Mouse (Mus musculus): ENCODE measurements at regions not wholly inside any gene's neighbourhood (a gene's known extent, or its start where the extent isn't known, plus 50 kb on each side); places are given as distances from the start of the nearest gene placed in this dataset.

DNA sequence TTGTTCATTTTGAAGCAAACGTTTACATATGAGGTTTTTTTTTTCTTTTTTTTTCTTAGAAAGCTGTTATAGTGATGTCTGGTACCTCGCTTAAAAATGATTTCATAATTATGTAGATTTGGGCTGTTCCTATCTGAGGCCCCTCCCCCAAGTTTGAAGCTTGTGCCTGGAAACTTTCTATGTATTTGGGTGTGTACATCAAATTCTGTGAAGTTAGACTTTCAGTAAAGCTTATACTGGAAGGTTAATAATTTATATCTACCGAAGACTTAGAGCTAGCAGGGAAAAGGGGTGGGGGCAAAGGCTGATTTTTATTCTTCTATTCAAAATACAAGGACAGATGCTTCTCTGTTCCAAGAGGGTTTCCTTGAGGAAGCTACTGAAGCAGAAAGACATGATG is 235.3 kb downstream of the Mef2c start:
- Histone ChIP-seq H3K27me3 (peaks cover 73% of the 10 kb centered on the region), H3K4me2 (no peak overlapping the region), H3K27ac (no peak overlapping the region), H3K4me3 (replicated peaks) (no peak overlapping the region), H3K4me1 (replicated peaks) (no peaks in the 10 kb centered on the region), H3K36me3 (no peaks in the 10 kb centered on the region), H3K9me3 (replicated peaks) (no peaks in the 10 kb centered on the region), H3K9ac (no peak overlapping the region)
- no peak for ATAC-seq (ENCODE audit: low read depth)
- no peak for DNase-seq
- 7% methylated on average over 3 of the region's 3 CpGs for WGBS (ENCODE audit: insufficient replicate concordance)

DNA sequence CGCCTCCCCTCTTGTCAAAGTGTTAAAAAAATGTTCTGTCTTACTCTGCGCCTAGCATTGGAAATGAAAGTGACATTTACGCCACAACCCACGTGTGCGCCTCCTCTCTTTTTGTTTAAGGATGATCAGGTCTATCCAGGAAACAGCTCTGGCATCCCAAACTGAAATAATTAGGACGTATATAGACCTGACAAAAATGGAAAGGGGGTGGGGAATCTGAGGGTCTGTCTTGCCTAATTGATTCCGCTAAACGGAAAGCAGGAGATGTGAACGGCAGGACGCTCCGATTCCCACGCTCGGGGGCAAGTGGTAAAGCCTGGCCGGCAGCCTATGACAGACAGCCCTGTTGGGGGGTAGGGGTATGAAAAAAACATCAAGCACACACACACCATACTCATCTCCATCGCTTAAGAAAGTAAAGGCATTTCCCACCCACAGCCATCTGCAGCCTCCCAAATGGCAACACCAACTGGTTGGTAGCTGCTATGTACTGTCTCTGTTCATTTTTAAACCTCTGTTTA is 235.8 kb downstream of the Mef2c start:
- no peak overlapping the region for H3K9ac ChIP-seq
- H3K27me3 ChIP-seq = peaks cover 76% of the 10 kb centered on the region
- no peaks in the 10 kb centered on the region for H3K4me1 ChIP-seq (replicated peaks)
- DNase-seq (no peak), ATAC-seq (ENCODE audit: low read depth) (no peak)
- H3K27ac ChIP-seq = no peak overlapping the region
- 5% methylated on average over 15 of the region's 15 CpGs for WGBS (ENCODE audit: insufficient replicate concordance)
- H3K9me3 ChIP-seq (replicated peaks) = no peaks in the 10 kb centered on the region
- 0 out of 2 replicates have a peak overlapping the region, but pooled peaks have one; percentile 10 for H3K4me2 ChIP-seq
- no peaks in the 10 kb centered on the region for H3K36me3 ChIP-seq
- H3K4me3 ChIP-seq (replicated peaks) = 0 out of 2 replicates have a peak overlapping the region, but pooled peaks have one; percentile 6

DNA sequence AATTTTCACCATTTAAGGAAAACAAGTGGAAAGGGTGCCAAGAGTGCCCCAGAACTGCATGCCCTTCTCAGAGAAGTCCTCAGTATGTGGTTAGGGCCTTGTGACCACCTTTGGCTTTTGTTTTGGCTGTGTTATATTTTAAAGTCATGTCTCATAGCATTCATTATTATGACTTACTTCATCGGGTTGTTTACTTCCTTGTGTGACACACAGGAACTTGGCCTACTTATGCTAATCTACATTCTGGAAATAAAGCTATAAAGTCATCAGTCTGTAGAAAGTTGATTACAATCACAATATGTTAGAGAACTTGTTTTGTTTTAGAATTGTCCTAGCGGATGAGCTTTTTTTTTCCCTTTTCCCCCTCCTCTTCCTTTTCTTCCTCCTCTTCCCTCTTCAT is 236.3 kb downstream of the Mef2c start:
- DNase-seq = no peak
- H3K4me3 ChIP-seq (replicated peaks) = no peak overlapping the region
- 47% methylated on average over 2 of the region's 2 CpGs for WGBS (ENCODE audit: insufficient replicate concordance)
- peaks cover 80% of the 10 kb centered on the region for H3K27me3 ChIP-seq
- no peaks in the 10 kb centered on the region for H3K36me3 ChIP-seq
- H3K4me2 ChIP-seq = no peak overlapping the region
- no peaks in the 10 kb centered on the region for H3K9me3 ChIP-seq (replicated peaks)
- H3K27ac ChIP-seq = no peak overlapping the region
- H3K4me1 ChIP-seq (replicated peaks) = no peaks in the 10 kb centered on the region
- no peak for ATAC-seq (ENCODE audit: low read depth)
- no peak overlapping the region for H3K9ac ChIP-seq

DNA sequence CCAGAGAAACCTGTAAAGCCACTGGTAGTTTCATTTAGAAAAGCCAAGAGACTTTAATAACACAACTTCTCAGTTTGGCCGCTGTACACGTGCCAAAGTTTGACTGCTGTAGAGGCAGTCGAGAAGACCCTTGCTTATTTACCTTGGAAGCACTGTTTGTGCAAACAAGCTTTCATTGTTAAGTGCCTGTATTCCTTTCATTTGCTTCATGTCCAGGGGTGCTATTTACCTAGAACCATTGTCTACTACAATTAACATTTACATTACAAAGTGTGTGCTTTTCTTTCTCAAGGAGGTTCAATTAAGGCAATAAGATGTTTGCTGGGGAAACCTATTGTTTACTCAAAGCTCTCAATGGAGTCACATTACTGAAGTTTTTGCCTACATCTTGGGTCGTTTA is 236.9 kb downstream of the Mef2c start:
- H3K4me1 ChIP-seq (replicated peaks) = no peaks in the 10 kb centered on the region
- H3K9me3 ChIP-seq (replicated peaks) = no peaks in the 10 kb centered on the region
- peaks cover 80% of the 10 kb centered on the region for H3K27me3 ChIP-seq
- H3K9ac ChIP-seq = no peak overlapping the region
- ATAC-seq (ENCODE audit: low read depth) = no peak
- no peak overlapping the region for H3K4me2 ChIP-seq
- no peak overlapping the region for H3K4me3 ChIP-seq (replicated peaks)
- WGBS (ENCODE audit: insufficient replicate concordance) = 42% methylated on average over 4 of the region's 4 CpGs
- H3K36me3 ChIP-seq = no peaks in the 10 kb centered on the region
- no peak for DNase-seq
- H3K27ac ChIP-seq = no peak overlapping the region

DNA sequence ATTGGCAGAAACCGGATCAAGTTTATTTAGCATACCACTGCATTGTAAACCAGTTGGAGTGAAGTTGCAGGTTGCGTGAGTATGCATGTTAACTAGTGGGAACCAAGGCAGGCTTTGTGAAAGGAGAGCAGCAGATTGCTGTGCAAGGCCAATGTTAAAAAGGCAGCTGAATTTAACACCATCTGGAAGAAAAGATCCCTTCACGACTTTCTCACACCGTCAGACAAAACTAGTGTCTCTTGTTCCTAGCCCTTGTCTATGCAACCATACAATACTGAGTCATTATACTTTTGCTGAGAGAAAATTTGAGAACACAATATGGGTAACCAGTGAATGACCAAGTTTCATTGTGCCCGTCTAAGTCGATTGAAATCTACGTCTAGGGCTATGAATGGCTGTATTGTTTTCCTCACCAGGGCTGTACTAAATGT is 237.8 kb downstream of the Mef2c start:
- ATAC-seq (ENCODE audit: low read depth) = no peak
- Histone ChIP-seq H3K4me2 (no peak overlapping the region), H3K4me3 (replicated peaks) (no peak overlapping the region), H3K36me3 (no peaks in the 10 kb centered on the region), H3K4me1 (replicated peaks) (no peaks in the 10 kb centered on the region), H3K27ac (no peak overlapping the region), H3K9me3 (replicated peaks) (no peaks in the 10 kb centered on the region), H3K9ac (no peak overlapping the region), H3K27me3 (peaks cover 80% of the 10 kb centered on the region)
- DNase-seq = no peak
- 54% methylated on average over 7 of the region's 7 CpGs for WGBS (ENCODE audit: insufficient replicate concordance)

DNA sequence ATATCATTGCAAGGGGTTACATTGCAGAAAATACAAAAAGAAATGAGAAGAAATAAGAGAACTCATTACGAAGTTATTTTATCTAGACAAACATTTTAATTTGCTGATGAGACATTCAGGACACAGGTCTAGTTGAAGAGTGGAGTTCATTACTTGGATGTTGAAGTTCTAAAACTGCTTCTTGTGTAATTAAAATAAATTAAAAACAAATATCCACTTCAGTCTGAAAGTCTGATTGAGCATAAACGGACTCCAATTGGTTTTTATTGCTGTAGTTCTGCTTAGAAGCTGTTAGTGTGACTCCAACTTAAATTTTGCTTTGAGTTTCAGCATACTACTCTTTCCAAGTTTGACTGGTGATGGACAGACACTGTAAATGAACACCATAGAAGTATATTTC is 238.3 kb downstream of the Mef2c start:
- Histone ChIP-seq H3K9ac (no peak overlapping the region), H3K27ac (no peak overlapping the region), H3K4me2 (no peak overlapping the region), H3K4me1 (replicated peaks) (no peaks in the 10 kb centered on the region), H3K9me3 (replicated peaks) (no peaks in the 10 kb centered on the region), H3K36me3 (no peaks in the 10 kb centered on the region), H3K4me3 (replicated peaks) (no peak overlapping the region), H3K27me3 (peaks cover 78% of the 10 kb centered on the region)
- ATAC-seq (ENCODE audit: low read depth) (no peak), DNase-seq (no peak)
- 56% methylated on average over 2 of the region's 2 CpGs for WGBS (ENCODE audit: insufficient replicate concordance)

DNA sequence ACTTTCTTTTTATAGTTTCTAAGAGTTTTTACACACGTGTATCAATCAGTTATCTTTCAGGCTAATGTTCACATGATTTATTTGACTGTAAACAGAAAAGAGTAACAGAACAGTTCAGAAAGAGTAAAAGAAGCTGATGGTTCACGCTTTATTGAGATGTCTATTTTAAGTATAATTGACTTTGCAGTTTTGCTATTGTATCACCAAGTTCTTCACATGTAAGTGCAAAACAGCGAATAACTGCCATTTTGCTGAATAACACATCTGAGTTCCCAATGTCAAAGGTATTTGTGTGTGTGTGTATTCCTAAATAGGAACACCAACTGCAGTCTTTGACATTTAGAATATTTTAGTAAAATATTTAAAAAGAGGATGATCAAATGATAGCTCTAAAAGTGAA is 238.7 kb downstream of the Mef2c start:
- H3K4me1 ChIP-seq (replicated peaks) = no peaks in the 10 kb centered on the region
- no peaks in the 10 kb centered on the region for H3K36me3 ChIP-seq
- DNase-seq (no peak), ATAC-seq (ENCODE audit: low read depth) (no peak)
- no peak overlapping the region for H3K4me2 ChIP-seq
- H3K27ac ChIP-seq = no peak overlapping the region
- no peaks in the 10 kb centered on the region for H3K9me3 ChIP-seq (replicated peaks)
- 55% methylated on average over 3 of the region's 3 CpGs for WGBS (ENCODE audit: insufficient replicate concordance)
- no peak overlapping the region for H3K9ac ChIP-seq
- peaks cover 74% of the 10 kb centered on the region for H3K27me3 ChIP-seq
- H3K4me3 ChIP-seq (replicated peaks) = no peak overlapping the region

DNA sequence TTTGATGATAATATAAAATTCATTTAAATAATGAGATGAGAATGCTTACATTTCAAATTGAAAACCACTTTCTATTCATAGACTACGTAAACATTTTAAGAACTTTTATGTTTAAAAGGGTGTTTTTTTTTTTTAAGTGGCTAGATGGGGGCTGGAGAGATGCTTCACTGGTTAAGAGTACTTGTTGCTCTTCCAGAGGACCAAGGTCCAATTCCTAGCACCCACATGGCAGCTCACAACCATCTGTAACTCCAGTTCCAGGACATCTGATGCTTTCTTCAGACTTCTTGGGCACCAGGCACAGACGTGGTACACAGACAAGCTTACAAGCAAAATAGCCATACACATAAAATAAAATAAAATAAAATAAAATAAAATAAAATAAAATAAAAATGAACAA is 239.5 kb downstream of the Mef2c start:
- H3K4me2 ChIP-seq = no peak overlapping the region
- H3K36me3 ChIP-seq = no peaks in the 10 kb centered on the region
- no peaks in the 10 kb centered on the region for H3K9me3 ChIP-seq (replicated peaks)
- ATAC-seq (ENCODE audit: low read depth) = no peak
- no peak overlapping the region for H3K9ac ChIP-seq
- H3K4me1 ChIP-seq (replicated peaks) = no peaks in the 10 kb centered on the region
- WGBS (ENCODE audit: insufficient replicate concordance) = 65% methylated on average over 2 of the region's 2 CpGs
- DNase-seq = no peak
- no peak overlapping the region for H3K27ac ChIP-seq
- no peak overlapping the region for H3K4me3 ChIP-seq (replicated peaks)
- H3K27me3 ChIP-seq = peaks cover 65% of the 10 kb centered on the region

DNA sequence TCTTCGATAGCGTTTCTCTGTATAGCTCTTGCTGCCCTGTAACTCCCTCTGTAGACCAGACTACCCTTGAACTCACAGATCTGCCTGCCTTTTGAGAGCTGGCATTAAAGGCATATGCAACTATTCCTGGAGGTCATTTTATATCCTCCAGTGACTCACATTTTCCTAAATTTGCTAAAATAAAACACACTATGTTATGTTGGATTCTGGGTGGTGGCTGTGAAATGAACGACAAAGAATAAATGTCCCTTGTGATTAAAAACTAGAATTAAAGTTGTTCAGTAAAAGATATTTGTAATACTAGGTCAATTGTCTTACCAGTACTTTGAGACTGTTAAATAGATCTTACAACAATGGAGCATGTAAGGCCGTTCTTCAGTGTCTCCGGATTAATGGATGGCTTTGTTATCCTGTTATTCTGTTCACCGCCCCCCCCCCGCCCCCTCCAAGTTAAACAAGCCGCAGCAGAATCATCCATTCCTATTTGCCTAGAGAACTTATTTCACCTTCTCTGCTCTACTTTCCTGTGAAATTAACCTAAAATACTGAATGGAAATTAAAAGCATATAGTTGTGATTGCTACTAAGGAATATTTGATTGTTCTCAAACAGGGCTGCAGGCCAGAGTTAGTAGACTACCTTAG is 240.4 kb downstream of the Mef2c start:
- no peak for DNase-seq
- Histone ChIP-seq H3K4me1 (replicated peaks) (no peaks in the 10 kb centered on the region), H3K4me3 (replicated peaks) (no peak overlapping the region), H3K27me3 (peaks cover 57% of the 10 kb centered on the region), H3K9ac (no peak overlapping the region), H3K27ac (no peak overlapping the region), H3K4me2 (no peak overlapping the region), H3K9me3 (replicated peaks) (no peaks in the 10 kb centered on the region), H3K36me3 (no peaks in the 10 kb centered on the region)
- 40% methylated on average over 8 of the region's 8 CpGs for WGBS (ENCODE audit: insufficient replicate concordance)
- ATAC-seq (ENCODE audit: low read depth) = no peak

DNA sequence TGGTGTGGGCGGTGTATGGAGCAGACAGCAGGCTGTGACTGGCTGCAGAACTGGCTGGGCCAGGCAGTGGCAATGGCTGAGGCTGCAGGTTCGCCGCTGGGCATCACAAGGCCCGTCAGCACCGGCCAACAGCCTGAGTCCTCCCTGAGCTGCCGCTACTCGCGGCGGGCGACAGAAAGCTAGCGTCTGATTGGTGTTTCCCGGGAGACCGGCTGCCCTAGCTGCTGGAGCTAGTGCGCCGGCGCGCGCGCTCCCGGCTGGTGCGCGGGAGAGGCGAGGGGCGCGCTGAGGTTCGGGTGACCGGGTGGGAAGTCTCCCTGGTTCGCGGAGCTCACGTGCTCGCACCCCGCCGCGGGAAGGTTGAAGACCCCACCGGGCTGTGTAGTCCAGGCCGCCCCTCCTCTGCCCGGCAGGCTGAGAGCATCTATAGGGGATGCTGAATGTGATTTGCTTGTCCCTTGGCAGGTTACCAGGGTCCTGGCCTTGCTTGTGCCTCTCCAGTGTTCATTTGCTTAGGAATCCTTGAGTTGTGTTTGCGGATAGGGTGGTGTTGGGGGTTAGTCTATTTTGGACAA is 241.2 kb downstream of the Mef2c start:
- no peaks in the 10 kb centered on the region for H3K9me3 ChIP-seq (replicated peaks)
- no peak overlapping the region for H3K27ac ChIP-seq
- H3K36me3 ChIP-seq = no peaks in the 10 kb centered on the region
- peak overlapping the region; percentile 52 for H3K4me2 ChIP-seq
- peaks cover 48% of the 10 kb centered on the region for H3K27me3 ChIP-seq
- no peaks in the 10 kb centered on the region for H3K4me1 ChIP-seq (replicated peaks)
- ATAC-seq (ENCODE audit: low read depth) (no peak), DNase-seq (no peak)
- no peak overlapping the region for H3K9ac ChIP-seq
- 1% methylated on average over 38 of the region's 38 CpGs for WGBS (ENCODE audit: insufficient replicate concordance)
- H3K4me3 ChIP-seq (replicated peaks) = peak overlapping the region; percentile 37

DNA sequence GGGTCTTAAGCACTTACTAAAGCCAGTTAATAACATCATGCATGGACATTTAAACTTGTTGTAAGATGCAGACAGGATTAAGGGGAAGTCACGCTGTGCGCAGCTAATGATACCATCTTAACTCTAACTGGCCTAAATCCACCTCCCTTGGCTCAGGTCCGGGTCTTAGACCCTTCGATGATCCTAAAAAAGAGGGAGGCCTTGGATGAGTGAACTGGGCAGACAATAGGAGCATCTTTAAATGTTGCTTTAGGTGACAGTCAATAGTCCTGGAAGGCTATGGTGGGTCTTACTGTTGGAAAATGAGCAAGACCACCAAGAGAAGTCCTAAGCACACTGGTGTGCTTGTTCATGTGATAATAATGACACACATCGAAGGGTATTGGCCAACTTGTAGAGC is 242.1 kb downstream of the Mef2c start:
- Histone ChIP-seq H3K36me3 (no peaks in the 10 kb centered on the region), H3K4me3 (replicated peaks) (no peak overlapping the region), H3K27ac (no peak overlapping the region), H3K4me1 (replicated peaks) (no peaks in the 10 kb centered on the region), H3K9ac (no peak overlapping the region), H3K4me2 (no peak overlapping the region), H3K27me3 (peaks cover 40% of the 10 kb centered on the region), H3K9me3 (replicated peaks) (no peaks in the 10 kb centered on the region)
- 58% methylated on average over 5 of the region's 5 CpGs for WGBS (ENCODE audit: insufficient replicate concordance)
- ATAC-seq (ENCODE audit: low read depth) (no peak), DNase-seq (no peak)

DNA sequence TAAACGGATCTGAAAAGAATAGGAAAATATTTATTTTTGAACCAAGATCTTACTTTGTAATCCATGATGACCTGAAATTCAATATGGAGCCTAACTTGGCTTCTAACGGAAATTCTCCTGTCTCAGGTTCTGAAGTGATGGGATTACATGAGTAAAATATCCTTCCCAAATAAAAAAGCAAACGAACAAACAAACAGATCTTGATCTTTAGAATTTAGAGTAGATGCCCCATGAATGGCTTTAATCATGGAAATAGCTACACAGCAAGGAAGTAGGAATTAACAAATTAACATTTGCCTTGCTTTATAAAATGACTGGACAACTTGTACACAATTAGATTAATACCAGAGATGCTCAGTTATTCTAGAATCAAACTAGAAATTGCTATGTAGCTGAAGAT is 243.8 kb downstream of the Mef2c start:
- H3K9ac ChIP-seq = no peak overlapping the region
- H3K9me3 ChIP-seq (replicated peaks) = no peaks in the 10 kb centered on the region
- 51% methylated on average over 3 of the region's 3 CpGs for WGBS (ENCODE audit: insufficient replicate concordance)
- H3K4me3 ChIP-seq (replicated peaks) = no peak overlapping the region
- no peak overlapping the region for H3K4me2 ChIP-seq
- H3K27ac ChIP-seq = no peak overlapping the region
- DNase-seq (no peak), ATAC-seq (ENCODE audit: low read depth) (no peak)
- peaks cover 26% of the 10 kb centered on the region for H3K27me3 ChIP-seq
- no peaks in the 10 kb centered on the region for H3K4me1 ChIP-seq (replicated peaks)
- no peaks in the 10 kb centered on the region for H3K36me3 ChIP-seq
